Mouse (Mus musculus): ENCODE results near the gene Baiap2l2.

The Baiap2l2 gene

DNA sequence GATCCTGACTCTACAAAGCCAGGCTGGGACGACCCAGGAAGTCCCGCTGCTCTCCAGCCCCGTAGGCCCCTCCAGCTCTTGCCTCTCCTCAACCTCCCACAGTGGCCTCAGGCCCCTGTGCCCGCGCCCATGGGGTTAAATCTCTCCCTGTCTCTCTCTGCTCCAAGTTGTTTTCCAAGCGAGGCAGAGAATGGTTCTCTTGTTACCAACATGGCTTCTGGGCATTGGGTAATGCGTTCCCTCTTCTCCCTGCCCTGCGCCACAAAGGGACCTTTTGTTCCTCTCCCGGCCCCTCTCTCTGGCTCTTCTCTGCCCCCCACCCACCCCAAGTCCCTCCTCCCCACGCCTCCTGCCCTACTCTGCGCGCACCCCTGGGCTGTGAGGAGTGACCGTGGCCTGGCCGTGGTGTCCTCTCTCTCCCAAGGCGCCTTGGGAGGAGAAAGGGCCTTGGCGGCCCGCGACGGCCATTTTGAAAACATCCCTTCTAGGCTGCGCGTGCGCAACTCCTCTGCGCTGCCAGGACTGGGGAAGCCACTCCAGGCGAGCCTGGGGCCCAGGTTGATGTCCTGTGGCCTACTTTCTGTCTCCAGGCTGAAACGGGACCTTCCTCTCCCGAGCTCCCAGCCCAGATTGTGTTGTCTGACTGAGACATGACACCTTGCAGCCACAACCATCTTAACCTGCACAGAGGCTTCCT lies 72.4 kb downstream of the Baiap2l2 start:
- DNase-seq = no peak

DNA sequence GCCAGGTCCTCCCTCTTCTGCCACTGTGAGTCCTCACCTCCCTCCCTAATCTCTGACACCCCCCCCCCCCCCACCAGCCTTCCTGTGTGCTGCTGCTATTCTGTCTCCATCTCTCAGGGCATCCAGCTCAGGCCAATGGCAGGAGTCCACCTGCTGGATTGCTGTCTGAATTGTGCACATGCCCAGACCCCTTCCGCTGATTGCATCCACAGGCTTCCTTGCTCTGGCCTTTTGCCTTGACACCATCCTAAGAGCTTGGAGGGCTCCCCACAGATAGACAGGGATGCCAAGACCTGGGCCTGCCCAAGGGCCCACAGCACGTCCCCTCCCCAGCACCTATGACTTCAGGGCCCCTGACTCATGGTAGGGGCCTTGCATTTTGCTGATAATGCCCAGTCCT lies 75.0 kb downstream of the Baiap2l2 start:
- DNase-seq = no peak

DNA sequence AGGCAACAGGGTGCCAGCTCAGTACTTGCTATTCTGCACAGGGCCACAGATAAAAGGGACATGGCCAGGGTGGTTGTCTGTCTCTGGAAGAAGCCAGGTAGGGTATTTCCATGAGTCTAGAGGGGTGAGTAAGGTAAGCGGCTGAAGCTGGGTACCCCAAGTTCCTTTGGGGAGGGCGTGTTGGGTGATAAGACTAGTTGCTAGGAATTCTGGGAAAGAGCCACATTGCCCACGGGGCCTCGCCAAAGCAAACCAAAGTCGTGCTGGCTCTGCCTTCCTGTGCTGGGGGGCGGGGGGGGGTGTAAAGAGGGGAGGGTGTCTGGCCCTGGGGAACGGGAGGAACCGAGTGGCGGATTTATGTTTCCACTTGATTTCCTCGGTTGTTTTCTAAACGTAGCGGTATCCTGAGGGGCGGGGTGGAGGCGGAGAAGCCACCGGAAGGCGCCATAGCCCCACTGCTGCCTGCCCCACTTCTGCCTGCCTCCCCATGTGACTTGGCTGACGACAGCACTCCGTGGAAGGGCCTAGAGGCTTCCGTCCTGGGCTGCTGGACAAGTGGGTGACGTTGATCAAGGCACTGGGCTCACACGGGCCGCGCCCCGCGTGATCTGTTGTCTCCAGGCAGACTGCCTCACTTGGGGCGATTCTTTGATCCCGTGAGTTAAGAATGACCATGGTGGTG lies 76.4 kb downstream of the Baiap2l2 start:
- peak in 1 of 2 experiments; percentile 12 for DNase-seq

DNA sequence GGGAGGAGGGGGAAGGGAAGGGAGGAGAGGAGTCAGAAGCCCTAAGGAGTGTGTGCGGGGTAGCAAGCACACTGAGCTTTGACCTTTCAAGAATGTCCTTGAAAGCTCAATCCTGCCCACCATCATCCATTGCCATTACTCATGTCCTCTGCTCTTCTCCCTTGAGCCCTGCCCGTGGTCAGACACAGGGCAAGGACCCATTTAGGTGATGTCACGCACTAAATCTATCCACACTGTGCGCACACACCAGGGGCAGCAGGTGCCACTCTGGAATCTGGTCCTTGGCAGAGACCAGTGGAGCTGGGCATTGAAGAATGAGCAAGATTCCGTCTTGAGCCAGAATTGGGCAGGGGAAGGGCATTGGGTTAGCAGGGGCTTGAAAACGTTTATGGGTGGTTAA lies 77.1 kb downstream of the Baiap2l2 start:
- no peak for DNase-seq

Measured in cerebellum, postnatal 25 days (tissue).